Mouse (Mus musculus) hindbrain, embryonic 12.5 days (tissue): ENCODE measurements around the gene Zic4. TPM values are rescaled to one million over a fixed set of nuclear protein-coding genes. Genes with fewer than 3 reads are reported as not detected.

Source experiments
- ATAC-seq: fragments of 200-750 bp; cut with Nextera tagmentation; 2 replicates; pipeline ENCODE4 v1.8.0; 2017; ENCODE audit warnings: moderate TSS enrichment; ENCODE audit not compliant: low FRiP score
- H3K27ac ChIP-seq: fragments of 300-500 bp; sonication (generic); 2 replicates; pipeline ENCODE4 v1.5.1; 2016; ENCODE audit warnings: mild to moderate bottlenecking
- H3K27me3 ChIP-seq: fragments of 300-500 bp; sonication (generic); 2 replicates; pipeline ENCODE4 v1.6.1; 2016; ENCODE audit warnings: mild to moderate bottlenecking
- H3K36me3 ChIP-seq: fragments of 300-500 bp; sonication (generic); 2 replicates; pipeline ENCODE4 v1.6.1; 2016; ENCODE audit warnings: mild to moderate bottlenecking
- H3K4me1 ChIP-seq: fragments of 300-500 bp; sonication (generic); 2 replicates; pipeline ENCODE4 v1.6.1; 2016
- H3K4me2 ChIP-seq: fragments of 300-500 bp; sonication (generic); replicated peaks from 2 replicates; pipeline ENCODE4 v1.6.1; 2016; ENCODE audit warnings: mild to moderate bottlenecking
- H3K4me3 ChIP-seq: fragments of 300-500 bp; sonication (generic); 2 replicates; pipeline ENCODE4 v1.5.1; 2016; ENCODE audit warnings: mild to moderate bottlenecking
- H3K9ac ChIP-seq: fragments of 300-500 bp; sonication (generic); 2 replicates; pipeline ENCODE4 v1.6.1; 2016; ENCODE audit warnings: mild to moderate bottlenecking, moderate library complexity
- H3K9me3 ChIP-seq: fragments of 300-500 bp; sonication (generic); replicated peaks from 2 replicates; pipeline ENCODE4 v1.6.1; 2016; ENCODE audit warnings: mild to moderate bottlenecking
- WGBS: fragments of 180-500 bp; shearing (Covaris S2); methylation state at CpG from one replicate; pipeline ENCODE4 v1.1.7; 2016; 5-methylcytosine and 5-hydroxymethylcytosine counted together
- polyA plus RNA-seq: library from polyadenylated mRNA; unstranded; fragments of >200 nt; fragmentation: Nextera tagmentation; extraction: Ambion mirVana; gene quantifications from 2 replicates; pipeline ENCODE4 v1.2.1, GENCODE M21; 2016

Gene Zic4
- polyA plus RNA-seq, 1 experiment from 2014 or later = 54.0 TPM

- H3K4me2 ChIP-seq = no peak overlapping the region
- H3K9ac ChIP-seq = no peak overlapping the region
- no peak overlapping the region for H3K27ac ChIP-seq
- H3K4me1 ChIP-seq = no peaks in the 10 kb centered on the region
- WGBS = 16% methylated on average over 7 of the region's 7 CpGs
- no peak for ATAC-seq
- peaks cover 94% of the 10 kb centered on the region for H3K27me3 ChIP-seq
- H3K4me3 ChIP-seq = no peak overlapping the region
- H3K36me3 ChIP-seq = no peaks in the 10 kb centered on the region
- no peaks in the 10 kb centered on the region for H3K9me3 ChIP-seq
These were observed 37.8 kb downstream of the Zic4 start for GRCm38 (mm10) chr9:91399976-91400375.

- Histone ChIP-seq H3K4me3 (no peak overlapping the region), H3K27me3 (peaks cover 94% of the 10 kb centered on the region), H3K9ac (no peak overlapping the region), H3K36me3 (no peaks in the 10 kb centered on the region), H3K4me1 (no peaks in the 10 kb centered on the region), H3K4me2 (no peak overlapping the region), H3K27ac (no peak overlapping the region), H3K9me3 (no peaks in the 10 kb centered on the region)
- 12% methylated on average over 8 of the region's 8 CpGs for whole genome bisulfite sequencing
- ATAC-seq = no peak
These were observed 38.4 kb downstream of the Zic4 start for GRCm38 (mm10) chr9:91400482-91401093.

DNA sequence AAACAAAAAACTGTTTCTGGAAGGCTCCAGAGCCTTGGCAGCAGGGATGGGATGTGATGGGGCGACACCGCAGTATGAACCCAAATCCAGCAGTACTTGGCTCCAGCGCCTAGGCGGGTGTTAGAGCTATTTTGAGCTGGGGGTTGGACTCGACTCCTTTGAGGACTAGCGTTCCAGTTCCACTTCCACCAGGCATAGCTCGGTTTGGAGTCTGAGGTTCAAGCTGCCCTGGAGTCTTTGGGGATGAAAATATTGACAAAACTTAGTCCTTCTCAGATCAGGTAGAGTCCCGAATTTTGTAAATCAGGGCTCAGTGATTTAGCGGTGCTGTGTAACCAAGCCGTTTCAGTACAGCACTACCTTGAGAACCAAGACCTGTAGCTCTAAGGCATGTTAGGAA is 39.3 kb downstream of the Zic4 start:
- Histone ChIP-seq H3K4me1 (no peaks in the 10 kb centered on the region), H3K4me2 (no peak overlapping the region)
- 4% methylated on average over 10 of the region's 10 CpGs for WGBS

GRCm38 (mm10) chr9:91404229-91404628 is 42.0 kb downstream of the Zic4 start:
- Histone ChIP-seq H3K9ac (0 out of 2 replicates have a peak overlapping the region, but pooled peaks have one; percentile 38), H3K4me3 (no peak overlapping the region), H3K4me2 (0 out of 2 replicates have a peak overlapping the region, but pooled peaks have one; percentile 19), H3K4me1 (no peaks in the 10 kb centered on the region), H3K9me3 (no peaks in the 10 kb centered on the region), H3K27me3 (peaks cover 87% of the 10 kb centered on the region), H3K27ac (no peak overlapping the region), H3K36me3 (no peaks in the 10 kb centered on the region)
- 2% methylated on average over 13 of the region's 13 CpGs for WGBS
- no peak for ATAC-seq

More for the DNA sequence above, 39.3 kb downstream of the Zic4 start:
- H3K27me3 ChIP-seq = peaks cover 95% of the 10 kb centered on the region
- no peaks in the 10 kb centered on the region for H3K36me3 ChIP-seq
- H3K27ac ChIP-seq = no peak overlapping the region
- no peak for ATAC-seq
- H3K4me3 ChIP-seq = no peak overlapping the region
- no peaks in the 10 kb centered on the region for H3K9me3 ChIP-seq
- H3K9ac ChIP-seq = no peak overlapping the region

GRCm38 (mm10) chr9:91404905-91405752 is 42.9 kb downstream of the Zic4 start:
- Histone ChIP-seq H3K9me3 (no peaks in the 10 kb centered on the region), H3K4me2 (peak overlapping the region; percentile 47), H3K9ac (peak overlapping the region; percentile 38; the same call in 1 of the 2 replicates), H3K36me3 (no peaks in the 10 kb centered on the region), H3K27me3 (peaks cover 87% of the 10 kb centered on the region), H3K4me3 (peak overlapping the region; percentile 27), H3K27ac (peak overlapping the region; percentile 57), H3K4me1 (0 out of 2 replicates have a peak, but pooled peaks cover 2% of the 10 kb centered on the region)
- under 1% methylated on average over 27 of the region's 27 CpGs for WGBS
- peak; percentile 28; the same call in 1 of the 2 replicates for ATAC-seq

GRCm38 (mm10) chr9:91405753-91406178 is 43.6 kb downstream of the Zic4 start:
- Histone ChIP-seq H3K36me3 (no peaks in the 10 kb centered on the region), H3K27ac (peak overlapping the region; percentile 57; the same call in 1 of the 2 replicates), H3K4me2 (peak overlapping the region; percentile 47), H3K27me3 (peaks cover 87% of the 10 kb centered on the region), H3K4me3 (peak overlapping the region; percentile 27), H3K9ac (peak overlapping the region; percentile 38; the same call in 1 of the 2 replicates), H3K9me3 (no peaks in the 10 kb centered on the region), H3K4me1 (0 out of 2 replicates have a peak, but pooled peaks cover 2% of the 10 kb centered on the region)
- peak; percentile 27; the same call in 1 of the 2 replicates for ATAC-seq
- under 1% methylated on average over 16 of the region's 16 CpGs for WGBS

- Histone ChIP-seq H3K36me3 (no peaks in the 10 kb centered on the region), H3K4me2 (peak overlapping the region; percentile 47), H3K27me3 (peaks cover 87% of the 10 kb centered on the region), H3K9me3 (no peaks in the 10 kb centered on the region), H3K4me3 (peak overlapping the region; percentile 27), H3K27ac (no peak overlapping the region), H3K9ac (no peak overlapping the region), H3K4me1 (0 out of 2 replicates have a peak, but pooled peaks cover 2% of the 10 kb centered on the region)
- no peak for ATAC-seq
- 2% methylated on average over 6 of the region's 6 CpGs for WGBS
These were observed 44.1 kb downstream of the Zic4 start for GRCm38 (mm10) chr9:91406258-91406763.

DNA sequence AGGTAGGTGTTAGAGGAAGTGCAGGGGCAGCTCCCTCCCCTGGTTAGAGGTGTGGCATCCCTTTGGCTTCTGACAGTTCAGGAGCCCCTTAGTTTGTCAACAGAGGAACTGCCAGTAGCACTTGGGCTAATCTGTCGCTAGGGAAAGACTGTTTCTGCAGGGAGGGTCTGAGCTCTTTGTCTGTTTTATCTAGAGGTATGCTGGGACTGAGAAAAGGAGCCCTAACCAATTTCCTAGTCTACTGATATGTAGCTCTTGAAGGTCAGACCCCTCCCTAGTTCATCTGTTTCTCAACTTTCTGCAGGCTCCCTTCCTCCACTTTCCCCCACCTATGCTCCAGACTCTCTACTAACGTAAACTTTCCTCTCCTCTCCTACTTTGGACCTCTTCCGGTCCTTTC is 47.6 kb downstream of the Zic4 start:
- peaks cover 9% of the 10 kb centered on the region; the same call in 1 of the 2 replicates for H3K4me1 ChIP-seq
- no peak overlapping the region for H3K4me3 ChIP-seq
- H3K27ac ChIP-seq = no peak overlapping the region
- no peaks in the 10 kb centered on the region for H3K9me3 ChIP-seq
- H3K27me3 ChIP-seq = peaks cover 78% of the 10 kb centered on the region
- no peaks in the 10 kb centered on the region for H3K36me3 ChIP-seq
- no peak overlapping the region; the same call in 1 of the 2 replicates for H3K4me2 ChIP-seq
- no peak for ATAC-seq
- WGBS = 0% methylated on average over 3 of the region's 3 CpGs
- H3K9ac ChIP-seq = no peak overlapping the region

- peaks cover 87% of the 10 kb centered on the region for H3K27me3 ChIP-seq
- peak overlapping the region; percentile 7; the same call in 1 of the 2 replicates for H3K4me3 ChIP-seq
- peaks cover 12% of the 10 kb centered on the region; the same call in 1 of the 2 replicates for H3K4me1 ChIP-seq
- no peaks in the 10 kb centered on the region for H3K36me3 ChIP-seq
- WGBS = under 1% methylated on average over 12 of the region's 12 CpGs
- H3K4me2 ChIP-seq = peak overlapping the region; percentile 40
- no peak overlapping the region for H3K9ac ChIP-seq
- H3K9me3 ChIP-seq = no peaks in the 10 kb centered on the region
- peak; percentile 82 for ATAC-seq
- H3K27ac ChIP-seq = peak overlapping the region; percentile 35; the same call in 1 of the 2 replicates
These were observed 51.9 kb downstream of the Zic4 start for GRCm38 (mm10) chr9:91414007-91414661.

DNA sequence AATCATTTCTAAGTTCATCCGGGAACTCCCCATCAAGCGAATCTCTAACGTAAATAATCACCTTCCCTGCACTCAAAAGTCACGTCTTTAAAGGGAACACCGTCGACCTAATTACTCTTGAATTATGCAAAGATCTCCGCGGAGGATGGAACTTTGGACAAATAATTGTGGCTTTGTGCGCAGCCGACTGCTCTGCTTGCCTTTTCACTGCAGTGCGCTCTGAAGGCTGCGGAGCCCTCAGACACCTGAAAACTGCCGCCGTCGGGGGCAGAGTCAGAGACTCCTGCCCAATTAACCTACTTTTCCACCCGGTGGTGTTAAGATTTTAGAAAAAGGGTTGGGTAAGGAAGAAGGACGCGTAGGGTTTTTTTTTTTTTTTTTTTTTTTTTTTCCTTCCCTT is 58.2 kb downstream of the Zic4 start:
- Histone ChIP-seq H3K27me3 (peaks cover 58% of the 10 kb centered on the region), H3K27ac (no peak overlapping the region), H3K4me2 (peak overlapping the region; percentile 34), H3K4me1 (peaks cover 3% of the 10 kb centered on the region; the same call in 1 of the 2 replicates), H3K36me3 (no peaks in the 10 kb centered on the region), H3K4me3 (no peak overlapping the region; the same call in 1 of the 2 replicates), H3K9me3 (no peaks in the 10 kb centered on the region), H3K9ac (no peak overlapping the region)
- no peak for ATAC-seq
- WGBS = 2% methylated on average over 18 of the region's 18 CpGs
